Mouse (Mus musculus): ENCODE measurements around the gene Lamtor4.

Lamtor4 gene

GRCm38 (mm10) chr5:138260834-138261233, 5.6 kb downstream of the Lamtor4 start:
- no peak for DNase-seq (ENCODE audit: low spot score)

- no peak for DNase-seq (ENCODE audit: low spot score)
Observed at GRCm38 (mm10) chr5:138262001-138262400, 6.7 kb downstream of the Lamtor4 start.

GRCm38 (mm10) chr5:138262582-138263240, 7.4 kb downstream of the Lamtor4 start:
- no peak for DNase-seq (ENCODE audit: low spot score)

GRCm38 (mm10) chr5:138263260-138264206, 8.3 kb downstream of the Lamtor4 start, which contains the start of gene BC037034:
Gene BC037034, minus strand, starts transcription at chr5:138264033.
- peak; percentile 94 for DNase-seq (ENCODE audit: low spot score)

GRCm38 (mm10) chr5:138264207-138264578, 8.9 kb downstream of the Lamtor4 start:
- no peak for DNase-seq (ENCODE audit: low spot score)

- no peak for DNase-seq (ENCODE audit: low spot score)
Observed at GRCm38 (mm10) chr5:138265712-138266111, 10.4 kb downstream of the Lamtor4 start.

- DNase-seq (ENCODE audit: low spot score), result no peak
Observed at GRCm38 (mm10) chr5:138267114-138267513, 11.8 kb downstream of the Lamtor4 start.

- no peak for DNase-seq (ENCODE audit: low spot score)
Observed at GRCm38 (mm10) chr5:138268980-138269379, 13.7 kb downstream of the Lamtor4 start.

GRCm38 (mm10) chr5:138271232-138271631, 15.9 kb downstream of the Lamtor4 start:
- DNase-seq (ENCODE audit: low spot score), result no peak

GRCm38 (mm10) chr5:138272409-138272923, 17.2 kb downstream of the Lamtor4 start, which contains the start of gene Gal3st4:
Gene Gal3st4, minus strand, starts transcription at chr5:138272840.
- peak; percentile 50 for DNase-seq (ENCODE audit: low spot score)

GRCm38 (mm10) chr5:138274186-138274585, 18.9 kb downstream of the Lamtor4 start:
- DNase-seq (ENCODE audit: low spot score), result no peak

- DNase-seq (ENCODE audit: low spot score), result peak; percentile 51
Observed at GRCm38 (mm10) chr5:138275216-138276050, 20.2 kb downstream of the Lamtor4 start.

GRCm38 (mm10) chr5:138277994-138278393, 22.7 kb downstream of the Lamtor4 start:
- DNase-seq (ENCODE audit: low spot score), result no peak

- peak; percentile 87 for DNase-seq (ENCODE audit: low spot score)
Observed at GRCm38 (mm10) chr5:138279585-138280424, 24.5 kb downstream of the Lamtor4 start, which contains the start of the genes Gm43720, Gpc2 and Stag3. Gene Gm43720, minus strand, starts transcription at chr5:138279958. Gene Gpc2, minus strand, starts transcription at chr5:138280005. Gene Stag3, plus strand, starts transcription at chr5:138280240.

GRCm38 (mm10) chr5:138280425-138280768, 25.1 kb downstream of the Lamtor4 start:
- no peak for DNase-seq (ENCODE audit: low spot score)

- no peak for DNase-seq (ENCODE audit: low spot score)
Observed at GRCm38 (mm10) chr5:138280829-138281228, 25.5 kb downstream of the Lamtor4 start.

GRCm38 (mm10) chr5:138281798-138282197, 26.5 kb downstream of the Lamtor4 start:
- DNase-seq (ENCODE audit: low spot score), result no peak

- DNase-seq (ENCODE audit: low spot score), result no peak
Observed at GRCm38 (mm10) chr5:138283540-138283939, 28.3 kb downstream of the Lamtor4 start.

- no peak for DNase-seq (ENCODE audit: low spot score)
Observed at GRCm38 (mm10) chr5:138287861-138288260, 32.6 kb downstream of the Lamtor4 start.

GRCm38 (mm10) chr5:138291638-138292037, 36.4 kb downstream of the Lamtor4 start:
- no peak for DNase-seq (ENCODE audit: low spot score)

GRCm38 (mm10) chr5:138294158-138294557, 38.9 kb downstream of the Lamtor4 start:
- DNase-seq (ENCODE audit: low spot score), result no peak
